Mouse (Mus musculus) embryonic facial prominence, embryonic 11.5 days (tissue): ENCODE measurements at regions not wholly inside any gene's neighbourhood (a gene's known extent, or its start where the extent isn't known, plus 50 kb on each side); places are given as distances from the start of the nearest gene placed in this dataset.
A peak's percentile ranks its signal among the peaks of the same experiment; 100 is the strongest.

Experiments
- ATAC-seq: fragments of 200-750 bp; cut with Nextera tagmentation; replicated peaks from 2 replicates; pipeline ENCODE4 v1.8.0; 2017; ENCODE audit warnings: low read depth; ENCODE audit not compliant: insufficient number of reproducible peaks, low FRiP score, low TSS enrichment
- DNase-seq: peaks from one replicate; pipeline ENCODE4 v3.0.0-alpha.2; 2015; ENCODE audit warnings: low spot score
- H3K27ac ChIP-seq: fragments of 300-500 bp; sonication (generic); replicated peaks from 2 replicates; pipeline ENCODE4 v1.5.1; 2014; ENCODE audit warnings: mild to moderate bottlenecking, low read depth, low read length, control low read depth
- H3K27me3 ChIP-seq: fragments of 300-500 bp; sonication (generic); 2 replicates; pipeline ENCODE4 v1.6.1; 2014; ENCODE audit warnings: mild to moderate bottlenecking, low read length, moderate library complexity, mixed read lengths; ENCODE audit not compliant: control insufficient read depth, insufficient read depth
- H3K36me3 ChIP-seq: fragments of 300-500 bp; sonication (generic); replicated peaks from 2 replicates; pipeline ENCODE4 v1.6.1; 2014; ENCODE audit warnings: low read depth, mild to moderate bottlenecking, low read length, moderate library complexity, mixed read lengths; ENCODE audit not compliant: control insufficient read depth, insufficient read depth
- H3K4me1 ChIP-seq: fragments of 300-500 bp; sonication (generic); 2 replicates; pipeline ENCODE4 v1.6.1; 2014; ENCODE audit warnings: low read length, mixed read lengths; ENCODE audit not compliant: control insufficient read depth, insufficient read depth
- H3K4me2 ChIP-seq: fragments of 300-500 bp; sonication (generic); 2 replicates; pipeline ENCODE4 v1.6.1; 2014; ENCODE audit warnings: low read depth, mild to moderate bottlenecking, control low read depth, low read length, moderate library complexity
- H3K4me3 ChIP-seq: fragments of 300-500 bp; sonication (generic); 2 replicates; pipeline ENCODE4 v1.5.1; 2014; ENCODE audit warnings: low read depth, low read length, control low read depth
- H3K9ac ChIP-seq: fragments of 300-500 bp; sonication (generic); replicated peaks from 2 replicates; pipeline ENCODE4 v1.6.1; 2014; ENCODE audit warnings: mild to moderate bottlenecking, control low read depth, low read length
- H3K9me3 ChIP-seq: fragments of 300-500 bp; sonication (generic); replicated peaks from 2 replicates; pipeline ENCODE4 v1.6.1; 2016; ENCODE audit warnings: mild to moderate bottlenecking, low read length, inconsistent platforms, mixed read lengths; ENCODE audit not compliant: control insufficient read depth
- WGBS: fragments of 180-500 bp; shearing (Covaris S2); extraction: QIAGEN DNeasy Blood & Tissue Kit; methylation state at CpG from one replicate; pipeline ENCODE4 v1.1.7; 2014; 5-methylcytosine and 5-hydroxymethylcytosine counted together

- no peaks in the 10 kb centered on the region for H3K9me3 ChIP-seq
- WGBS = 5% methylated on average over 9 of the region's 9 CpGs
Observed at GRCm38 (mm10) chr3:73134316-73134715, 76.7 kb upstream of the Slitrk3 start.

DNA sequence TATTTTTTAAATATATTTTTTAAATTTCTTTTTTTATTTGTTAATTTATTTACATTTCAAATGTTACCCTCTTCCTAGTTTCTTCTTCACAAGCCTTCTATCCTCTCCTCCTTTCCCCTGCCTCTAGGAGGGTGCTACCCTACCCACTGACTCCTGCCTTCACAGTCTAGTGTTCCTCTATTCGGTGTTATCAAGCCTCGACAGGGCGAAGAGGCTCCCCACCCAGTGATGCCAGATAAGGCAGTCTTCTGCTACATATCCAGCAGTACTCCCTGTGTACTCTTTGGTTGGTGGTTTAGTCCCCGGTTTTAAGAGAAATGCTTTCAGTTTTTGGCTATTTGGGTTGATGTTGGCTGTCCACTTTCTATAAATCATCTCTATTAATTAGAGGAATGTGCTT, 67.5 kb upstream of the Slitrk3 start:
- H3K4me1 ChIP-seq = no peaks in the 10 kb centered on the region
- no peak for DNase-seq
- ATAC-seq = no peak
- H3K4me2 ChIP-seq = no peak overlapping the region
- no peaks in the 10 kb centered on the region for H3K27me3 ChIP-seq
- no peaks in the 10 kb centered on the region for H3K36me3 ChIP-seq
- no peak overlapping the region for H3K9ac ChIP-seq
- no peaks in the 10 kb centered on the region for H3K9me3 ChIP-seq
- no peak overlapping the region for H3K4me3 ChIP-seq
- 85% methylated on average over 4 of the region's 4 CpGs for WGBS
- H3K27ac ChIP-seq = no peak overlapping the region

More at GRCm38 (mm10) chr3:73134316-73134715, 76.7 kb upstream of the Slitrk3 start:
- no peaks in the 10 kb centered on the region for H3K4me1 ChIP-seq
- DNase-seq (peak; percentile 72), ATAC-seq (no peak)
- no peaks in the 10 kb centered on the region for H3K27me3 ChIP-seq
- H3K9ac ChIP-seq = no peak overlapping the region
- H3K36me3 ChIP-seq = no peaks in the 10 kb centered on the region
- no peak overlapping the region for H3K4me3 ChIP-seq
- no peak overlapping the region for H3K27ac ChIP-seq
- H3K4me2 ChIP-seq = no peak overlapping the region

DNA sequence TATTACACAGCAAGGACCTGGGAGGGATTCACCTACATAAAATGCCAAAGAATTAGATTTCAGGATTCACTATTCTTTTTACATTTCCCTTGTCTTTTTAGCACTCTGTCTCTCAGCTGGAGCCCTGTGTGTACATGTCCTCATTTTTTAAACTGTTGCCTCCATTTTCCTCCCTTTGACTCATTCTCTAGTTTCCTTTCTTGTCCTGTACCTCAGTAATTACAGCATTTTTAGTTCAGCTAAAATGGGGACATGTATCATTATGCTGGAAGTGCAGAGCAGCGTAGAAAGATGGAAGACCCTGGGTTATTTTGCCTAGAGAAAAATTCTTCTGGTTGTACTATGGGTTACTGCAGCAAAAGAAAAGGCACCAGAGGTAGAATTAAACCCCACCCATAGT, 51.5 kb upstream of the Slitrk3 start:
- Histone ChIP-seq H3K9ac (no peak overlapping the region), H3K27me3 (no peaks in the 10 kb centered on the region), H3K4me3 (no peak overlapping the region), H3K4me1 (no peaks in the 10 kb centered on the region), H3K36me3 (no peaks in the 10 kb centered on the region), H3K9me3 (no peaks in the 10 kb centered on the region), H3K27ac (no peak overlapping the region), H3K4me2 (no peak overlapping the region)
- DNase-seq (no peak), ATAC-seq (no peak)
- 68% methylated on average over 1 of the region's 1 CpGs for WGBS
